Mouse (Mus musculus) heart, embryonic 12.5 days (tissue): ENCODE measurements around the gene Gm14180. TPM values are rescaled to one million over a fixed set of nuclear protein-coding genes. Genes with fewer than 3 reads are reported as not detected.

ENCODE experiments used
- polyA plus RNA-seq: library from polyadenylated mRNA; unstranded; fragments of >200 nt; fragmentation: Nextera tagmentation; extraction: Ambion mirVana; gene quantifications from 2 replicates; pipeline ENCODE4 v1.2.1, GENCODE M21; 2016

Gene Gm14180
- polyA plus RNA-seq, 1 experiment from 2014 or later: not detected

Other genes with a start within 250 kb of the Gm14180 start
- gene Krt23, start 241.2 kb downstream of the Gm14180 start, polyA plus RNA-seq: 0.27 and 0.52 TPM in 2 replicates
- gene Krt39, start 213.0 kb downstream of the Gm14180 start, polyA plus RNA-seq: not detected in 2 replicates
- gene Krt40, start 191.1 kb downstream of the Gm14180 start, polyA plus RNA-seq: not detected in 2 replicates
- gene Krtap3-3, start 183.4 kb downstream of the Gm14180 start, polyA plus RNA-seq: not detected in 2 replicates
- not detected in 2 replicates for gene Krtap3-2, start 177.4 kb downstream of the Gm14180 start, polyA plus RNA-seq
- gene Gm11939, start 174.8 kb downstream of the Gm14180 start, polyA plus RNA-seq: not detected in 2 replicates
- not detected in 2 replicates for gene Krtap3-1, start 167.7 kb downstream of the Gm14180 start, polyA plus RNA-seq
- gene Krtap1-5, start 153.3 kb downstream of the Gm14180 start, polyA plus RNA-seq: not detected in 2 replicates
- gene Krtap1-4, start 150.6 kb downstream of the Gm14180 start, polyA plus RNA-seq: not detected in 2 replicates
- gene Krtap1-3, start 143.0 kb downstream of the Gm14180 start, polyA plus RNA-seq: not detected in 2 replicates
- gene Krtap9-3, start 136.2 kb downstream of the Gm14180 start, polyA plus RNA-seq: not detected in 2 replicates
- gene Gm11938, start 131.0 kb downstream of the Gm14180 start, polyA plus RNA-seq: not detected in 2 replicates
- gene Gm11937, start 124.1 kb downstream of the Gm14180 start, polyA plus RNA-seq: not detected in 2 replicates
- not detected in 2 replicates for gene Krtap2-4, start 119.4 kb downstream of the Gm14180 start, polyA plus RNA-seq
- not detected in 2 replicates for gene Gm11562, start 113.9 kb downstream of the Gm14180 start, polyA plus RNA-seq
- not detected in 2 replicates for gene Krtap4-1, start 106.1 kb downstream of the Gm14180 start, polyA plus RNA-seq
- gene Krtap4-2, start 99.2 kb downstream of the Gm14180 start, polyA plus RNA-seq: not detected in 2 replicates
- gene Krtap4-7, start 90.2 kb downstream of the Gm14180 start, polyA plus RNA-seq: not detected in 2 replicates
- gene Gm11555, start 84.1 kb downstream of the Gm14180 start, polyA plus RNA-seq: not detected in 2 replicates
- not detected in 2 replicates for gene Gm11563, start 75.3 kb downstream of the Gm14180 start, polyA plus RNA-seq
- gene Krtap4-6, start 68.3 kb downstream of the Gm14180 start, polyA plus RNA-seq: not detected in 2 replicates
- not detected in 2 replicates for gene Gm14190, start 43.5 kb downstream of the Gm14180 start, polyA plus RNA-seq
- gene Gm11595, start 38.6 kb upstream of the Gm14180 start, polyA plus RNA-seq: not detected in 2 replicates
- not detected in 2 replicates for gene Krtap4-8, start 46.4 kb upstream of the Gm14180 start, polyA plus RNA-seq
- gene Krtap4-9, start 50.9 kb upstream of the Gm14180 start, polyA plus RNA-seq: not detected in 2 replicates
- not detected in 2 replicates for gene Gm11596, start 59.2 kb upstream of the Gm14180 start, polyA plus RNA-seq
- gene Gm11569, start 64.6 kb upstream of the Gm14180 start, polyA plus RNA-seq: not detected in 2 replicates
- not detected in 2 replicates for gene Gm11554, start 70.2 kb upstream of the Gm14180 start, polyA plus RNA-seq
- not detected in 2 replicates for gene Krtap4-13, start 75.6 kb upstream of the Gm14180 start, polyA plus RNA-seq
- gene Gm11564, start 81.4 kb upstream of the Gm14180 start, polyA plus RNA-seq: not detected in 2 replicates
- not detected in 2 replicates for gene 2300003K06Rik, start 103.8 kb upstream of the Gm14180 start, polyA plus RNA-seq
- not detected in 2 replicates for gene Krtap4-16, start 117.3 kb upstream of the Gm14180 start, polyA plus RNA-seq
- gene Gm11568, start 123.6 kb upstream of the Gm14180 start, polyA plus RNA-seq: not detected in 2 replicates
- not detected in 2 replicates for gene Gm11559, start 130.2 kb upstream of the Gm14180 start, polyA plus RNA-seq
- gene Krtap9-1, start 139.1 kb upstream of the Gm14180 start, polyA plus RNA-seq: not detected in 2 replicates
- not detected in 2 replicates for gene Gm11567, start 144.9 kb upstream of the Gm14180 start, polyA plus RNA-seq
- not detected in 2 replicates for gene Krtap31-1, start 173.6 kb upstream of the Gm14180 start, polyA plus RNA-seq
- gene Gm11565, start 180.5 kb upstream of the Gm14180 start, polyA plus RNA-seq: not detected in 2 replicates
- gene Krtap31-2, start 202.0 kb upstream of the Gm14180 start, polyA plus RNA-seq: not detected in 2 replicates
- gene Krtap9-5, start 214.2 kb upstream of the Gm14180 start, polyA plus RNA-seq: not detected in 2 replicates
- not detected in 2 replicates for gene Krtap29-1, start 244.8 kb upstream of the Gm14180 start, polyA plus RNA-seq